Mouse (Mus musculus): ENCODE data around the gene Ica1. TPM values are rescaled to one million over a fixed set of nuclear protein-coding genes. Genes with fewer than 3 reads are reported as not detected.

The Ica1 gene
- polyA plus RNA-seq, 1 experiment from 2014 or later, result 68.0 TPM

DNA sequence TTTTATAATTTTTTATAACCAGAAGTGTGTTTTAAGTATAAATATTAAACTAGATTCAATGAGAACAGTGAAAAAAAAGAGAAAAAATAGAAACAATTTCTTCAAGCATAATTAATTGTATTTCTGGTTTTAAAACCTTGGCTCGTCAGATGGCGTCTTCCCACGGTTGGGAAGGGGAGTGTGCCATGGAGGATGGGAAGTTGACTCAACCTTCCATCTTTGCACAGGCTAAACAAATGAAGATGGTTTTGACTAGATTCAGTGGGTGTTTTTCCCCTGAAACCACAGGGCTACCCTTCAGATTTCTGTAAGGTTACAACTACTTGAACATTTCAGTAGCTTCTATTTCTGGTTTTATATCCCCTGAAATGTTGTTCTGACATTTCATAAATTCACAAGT, 12.5 kb downstream of the Ica1 start:
- WGBS, result 95% methylated on average over 3 of the region's 3 CpGs
- Histone ChIP-seq H3K27me3 (replicated peaks) (no peaks in the 10 kb centered on the region), H3K4me2 (no peak overlapping the region), H3K4me1 (no peaks in the 10 kb centered on the region), H3K36me3 (replicated peaks) (no peaks in the 10 kb centered on the region), H3K27ac (no peak overlapping the region), H3K9me3 (no peaks in the 10 kb centered on the region), H3K9ac (no peak overlapping the region), H3K4me3 (no peak overlapping the region)
- no peak for ATAC-seq (replicated peaks)

DNA sequence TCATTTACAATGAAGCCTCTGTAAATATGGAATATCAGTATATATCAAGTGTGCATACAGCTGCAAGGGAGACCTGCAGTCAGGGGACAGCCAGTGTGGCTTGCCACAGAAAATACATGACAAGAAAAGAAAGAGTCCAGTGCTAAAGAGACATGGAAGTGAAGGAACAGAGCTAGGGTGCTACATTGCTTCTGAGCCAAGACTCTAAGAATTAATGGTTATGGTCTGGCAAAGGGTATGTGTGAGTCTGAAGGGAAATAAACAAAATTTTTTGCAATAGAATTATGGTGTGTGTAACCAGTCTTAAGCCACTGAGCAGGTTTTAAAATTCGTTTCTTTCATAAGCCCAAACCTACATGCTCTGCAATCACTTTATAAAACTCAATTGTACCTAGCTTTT, 13.2 kb downstream of the Ica1 start:
- 66% methylated on average over 1 of the region's 1 CpGs for WGBS

DNA sequence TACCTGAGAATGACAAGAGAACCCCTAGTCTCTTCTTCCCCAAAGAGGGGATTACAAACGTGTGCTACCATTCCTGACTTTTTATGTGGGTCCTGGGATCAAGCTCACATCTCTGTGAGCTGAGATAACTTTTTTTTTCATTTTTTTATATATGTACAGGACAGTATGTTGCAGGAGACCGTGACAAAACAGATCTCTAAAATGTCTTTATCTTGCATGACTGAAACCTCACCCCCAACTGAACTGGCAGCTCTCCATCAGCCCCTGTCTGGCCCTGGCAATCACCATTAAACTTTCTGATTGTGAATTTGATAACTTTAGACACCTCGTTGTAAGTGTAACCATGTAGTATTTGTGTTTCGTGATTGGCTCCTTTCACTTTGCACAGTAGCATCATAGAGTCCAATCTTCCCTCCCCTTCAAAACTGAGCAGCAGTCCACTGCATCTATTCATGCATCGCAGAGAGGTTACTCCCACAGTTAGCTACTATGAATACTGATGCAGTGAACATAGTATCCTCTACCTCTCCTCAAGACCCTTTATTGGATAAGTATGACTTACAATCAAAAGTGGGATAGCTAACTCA, 17.5 kb downstream of the Ica1 start:
- no peaks in the 10 kb centered on the region for H3K27me3 ChIP-seq (replicated peaks)
- WGBS, result 80% methylated on average over 5 of the region's 5 CpGs
- no peak overlapping the region for H3K27ac ChIP-seq
- no peak overlapping the region for H3K9ac ChIP-seq
- no peak overlapping the region for H3K4me2 ChIP-seq
- no peak overlapping the region for H3K4me3 ChIP-seq
- no peak for ATAC-seq (replicated peaks)
- H3K36me3 ChIP-seq (replicated peaks), result no peaks in the 10 kb centered on the region
- no peaks in the 10 kb centered on the region for H3K4me1 ChIP-seq
- H3K9me3 ChIP-seq, result no peaks in the 10 kb centered on the region

More for the DNA sequence above, 13.2 kb downstream of the Ica1 start:
- H3K36me3 ChIP-seq (replicated peaks), result no peaks in the 10 kb centered on the region
- H3K9ac ChIP-seq, result no peak overlapping the region
- no peaks in the 10 kb centered on the region for H3K4me1 ChIP-seq
- no peaks in the 10 kb centered on the region for H3K9me3 ChIP-seq
- ATAC-seq (replicated peaks), result no peak
- no peak overlapping the region for H3K4me3 ChIP-seq
- H3K27me3 ChIP-seq (replicated peaks), result no peaks in the 10 kb centered on the region
- H3K4me2 ChIP-seq, result no peak overlapping the region
- H3K27ac ChIP-seq, result no peak overlapping the region

DNA sequence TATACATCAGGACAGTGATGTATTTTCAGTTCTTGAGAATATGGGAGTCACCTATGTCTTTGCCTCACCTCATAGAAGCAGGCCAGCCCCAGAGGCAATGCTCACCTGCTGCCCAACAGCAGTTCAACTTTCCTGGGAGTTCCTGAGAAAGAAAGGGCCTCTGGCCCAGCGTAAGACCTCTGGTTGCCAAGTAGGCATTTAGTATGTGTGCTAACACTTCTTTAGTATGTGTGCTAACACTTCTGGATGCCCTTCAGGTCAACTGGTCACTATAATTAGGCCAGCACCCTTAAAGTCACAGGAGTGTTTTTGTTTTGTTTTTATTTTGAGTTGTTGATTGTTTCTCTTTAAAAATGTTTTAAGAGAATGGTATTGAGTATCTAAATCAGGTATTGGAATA, 18.4 kb downstream of the Ica1 start:
- H3K9me3 ChIP-seq, result no peaks in the 10 kb centered on the region
- H3K4me3 ChIP-seq, result no peak overlapping the region
- no peak for ATAC-seq (replicated peaks)
- H3K27ac ChIP-seq, result no peak overlapping the region
- H3K9ac ChIP-seq, result no peak overlapping the region
- no peak overlapping the region for H3K4me2 ChIP-seq
- H3K4me1 ChIP-seq, result no peaks in the 10 kb centered on the region
- WGBS, result 95% methylated on average over 1 of the region's 1 CpGs
- H3K27me3 ChIP-seq (replicated peaks), result no peaks in the 10 kb centered on the region
- no peaks in the 10 kb centered on the region for H3K36me3 ChIP-seq (replicated peaks)

DNA sequence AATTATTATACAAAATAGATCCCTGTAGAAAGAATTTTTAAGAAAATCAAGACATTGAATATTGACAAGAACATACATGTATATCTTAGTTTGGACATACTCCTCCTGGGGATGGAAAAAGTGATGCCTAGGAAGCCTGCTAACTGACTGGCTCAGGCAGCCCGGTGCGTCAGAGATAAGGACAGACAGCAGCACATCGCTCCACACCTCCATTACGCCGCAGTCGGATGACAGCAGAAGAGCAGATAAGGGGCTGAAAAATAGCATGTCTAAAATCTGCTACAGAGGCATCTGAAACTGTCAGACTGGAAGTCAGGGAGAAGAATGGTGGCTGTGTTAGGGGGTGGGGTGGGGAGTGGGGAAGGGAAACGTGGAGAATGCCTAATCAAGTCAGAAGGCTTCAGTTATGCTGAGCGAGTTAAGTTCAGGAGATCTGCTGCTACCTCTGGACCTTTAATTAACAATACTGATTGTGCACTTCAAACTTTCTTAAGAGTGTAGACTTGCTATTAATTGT, 22.5 kb downstream of the Ica1 start:
- no peaks in the 10 kb centered on the region for H3K36me3 ChIP-seq (replicated peaks)
- no peak overlapping the region for H3K9ac ChIP-seq
- no peaks in the 10 kb centered on the region for H3K4me1 ChIP-seq
- 69% methylated on average over 8 of the region's 8 CpGs for WGBS
- H3K4me3 ChIP-seq, result no peak overlapping the region
- no peaks in the 10 kb centered on the region for H3K27me3 ChIP-seq (replicated peaks)
- 0 out of 2 replicates have a peak, but pooled peaks have one; percentile 30 for ATAC-seq (replicated peaks)
- H3K9me3 ChIP-seq, result no peaks in the 10 kb centered on the region
- H3K27ac ChIP-seq, result no peak overlapping the region
- H3K4me2 ChIP-seq, result no peak overlapping the region

DNA sequence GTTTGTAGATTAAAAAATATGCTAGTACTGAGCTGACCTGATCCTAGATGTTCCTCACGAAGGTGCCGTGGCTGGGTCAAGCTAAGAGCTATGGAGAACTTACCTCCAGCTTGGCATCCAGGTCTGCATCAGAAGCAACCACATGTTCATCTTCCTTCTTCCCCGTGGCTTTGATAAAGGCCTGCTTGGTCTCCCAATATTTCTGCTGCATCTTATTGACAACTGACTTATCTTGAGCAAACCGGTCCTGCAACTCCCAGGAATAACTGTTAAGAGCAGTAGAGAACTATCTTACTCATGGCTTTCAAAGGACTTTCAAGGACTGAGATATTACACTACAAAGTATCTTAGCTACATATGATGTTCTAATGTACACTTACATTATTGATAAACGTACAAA, 23.8 kb downstream of the Ica1 start:
- Histone ChIP-seq H3K36me3 (replicated peaks) (no peaks in the 10 kb centered on the region), H3K9me3 (no peaks in the 10 kb centered on the region), H3K4me1 (no peaks in the 10 kb centered on the region), H3K27ac (no peak overlapping the region), H3K4me2 (no peak overlapping the region), H3K9ac (no peak overlapping the region), H3K27me3 (replicated peaks) (no peaks in the 10 kb centered on the region), H3K4me3 (no peak overlapping the region)
- WGBS, result 97% methylated on average over 5 of the region's 5 CpGs
- ATAC-seq (replicated peaks), result no peak

DNA sequence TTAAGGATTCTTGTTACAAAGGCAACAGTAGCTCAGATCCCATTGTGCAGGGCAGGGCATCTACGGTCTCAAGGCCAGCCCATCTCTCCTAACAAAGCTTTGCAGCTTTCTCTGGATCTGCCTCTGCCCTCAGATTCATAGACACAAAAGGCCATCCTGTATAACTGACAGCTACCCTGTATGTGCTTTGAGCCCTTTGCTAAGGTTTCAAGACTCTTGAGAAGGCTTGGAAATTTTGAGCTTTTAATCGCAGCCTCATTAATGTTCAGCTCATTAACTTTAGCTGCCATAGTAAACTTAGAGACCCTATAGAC, 24.6 kb downstream of the Ica1 start:
- Histone ChIP-seq H3K36me3 (replicated peaks) (no peaks in the 10 kb centered on the region), H3K9me3 (no peaks in the 10 kb centered on the region), H3K27ac (no peak overlapping the region), H3K4me3 (no peak overlapping the region), H3K4me1 (no peaks in the 10 kb centered on the region), H3K4me2 (no peak overlapping the region), H3K27me3 (replicated peaks) (no peaks in the 10 kb centered on the region), H3K9ac (no peak overlapping the region)
- no peak for ATAC-seq (replicated peaks)
- WGBS, result 64% methylated on average over 2 of the region's 2 CpGs

DNA sequence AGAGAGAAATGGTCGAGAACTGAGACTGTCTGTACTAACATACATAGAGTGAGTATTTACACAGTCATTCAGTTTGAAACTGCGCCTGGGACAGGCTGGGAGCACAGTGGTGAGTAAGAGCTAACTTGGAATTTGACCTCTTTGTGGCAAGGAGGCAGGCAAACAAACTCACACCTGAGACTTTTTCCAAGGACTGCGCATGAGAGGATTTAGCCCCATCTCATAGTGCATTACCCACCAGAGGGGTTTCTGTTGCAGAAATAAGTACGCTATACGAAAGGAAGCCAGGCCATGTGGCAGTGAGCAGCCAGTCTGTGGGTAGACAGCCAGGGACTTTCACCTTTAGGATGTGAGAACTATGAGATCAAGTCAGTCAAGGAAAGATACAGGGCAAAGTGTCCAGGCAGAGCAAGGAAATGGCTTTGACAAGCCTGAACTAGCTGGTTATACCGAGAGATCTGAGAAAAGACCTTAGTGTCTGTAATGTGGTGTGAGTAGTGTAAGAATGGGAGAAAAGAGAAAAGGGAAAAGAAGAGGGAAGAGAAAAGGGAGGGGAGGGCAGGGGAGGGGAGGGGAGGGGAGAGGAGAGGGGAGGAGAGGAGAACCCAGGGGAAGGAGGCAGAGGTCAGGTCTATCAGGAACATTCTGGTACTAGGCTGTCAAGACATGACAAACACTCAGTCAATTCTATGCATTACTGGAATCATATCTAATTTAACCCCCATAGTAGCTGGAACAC, 25.1 kb downstream of the Ica1 start:
- no peak for ATAC-seq (replicated peaks)
- Histone ChIP-seq H3K36me3 (replicated peaks) (no peaks in the 10 kb centered on the region), H3K9ac (no peak overlapping the region), H3K4me1 (no peaks in the 10 kb centered on the region), H3K9me3 (no peaks in the 10 kb centered on the region), H3K27me3 (replicated peaks) (no peaks in the 10 kb centered on the region), H3K4me3 (no peak overlapping the region), H3K4me2 (no peak overlapping the region), H3K27ac (no peak overlapping the region)
- 86% methylated on average over 6 of the region's 6 CpGs for WGBS

DNA sequence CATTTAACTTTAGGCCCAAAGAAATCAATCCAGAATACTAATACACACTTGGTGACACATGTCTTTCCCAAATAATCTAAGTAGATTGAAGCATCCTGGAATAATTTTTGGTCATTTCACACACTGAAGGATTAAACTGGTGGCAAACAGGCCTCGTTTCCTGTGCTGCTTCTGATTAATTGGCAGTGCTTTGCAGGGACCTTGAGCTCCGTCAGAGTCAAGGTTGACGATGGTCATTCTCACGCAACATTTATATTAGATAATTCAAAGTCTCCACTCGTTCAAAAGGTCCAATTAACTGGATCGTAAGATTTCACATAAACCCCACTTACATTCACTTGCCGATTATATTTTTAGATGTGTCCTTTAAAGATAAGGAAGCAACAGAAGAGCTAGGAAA, 33.4 kb downstream of the Ica1 start:
- Histone ChIP-seq H3K27ac (no peak overlapping the region), H3K27me3 (replicated peaks) (no peaks in the 10 kb centered on the region), H3K4me2 (no peak overlapping the region), H3K9me3 (no peaks in the 10 kb centered on the region), H3K36me3 (replicated peaks) (0 out of 2 replicates have a peak, but pooled peaks cover 7% of the 10 kb centered on the region), H3K4me3 (no peak overlapping the region), H3K4me1 (no peaks in the 10 kb centered on the region), H3K9ac (no peak overlapping the region)
- no peak for ATAC-seq (replicated peaks)
- 85% methylated on average over 7 of the region's 7 CpGs for WGBS

DNA sequence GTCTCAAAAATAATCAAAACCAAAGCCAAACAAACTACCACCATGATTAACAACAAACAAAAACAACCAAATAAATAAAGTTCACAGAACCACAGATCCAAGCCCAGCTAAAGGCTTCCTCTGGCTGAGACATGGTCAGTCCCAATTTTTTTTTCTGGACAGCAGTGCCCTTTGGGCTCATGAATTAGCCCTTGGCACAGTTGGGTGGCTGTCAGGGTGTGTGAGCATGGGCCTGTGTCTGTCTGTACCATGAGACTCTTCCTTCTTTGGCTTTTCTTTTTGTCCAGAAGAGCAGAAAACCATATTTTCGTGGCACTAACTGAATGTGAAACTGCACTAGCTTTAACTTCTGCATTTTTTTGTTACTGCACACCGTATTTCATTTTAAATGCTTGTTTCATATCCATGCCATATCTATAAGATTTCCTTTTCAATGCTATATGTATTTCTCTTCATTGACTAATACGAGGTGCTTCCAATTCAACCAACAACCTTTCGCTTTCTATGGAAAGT, 34.0 kb downstream of the Ica1 start:
- no peak overlapping the region for H3K4me3 ChIP-seq
- H3K4me1 ChIP-seq, result no peaks in the 10 kb centered on the region
- H3K9ac ChIP-seq, result no peak overlapping the region
- H3K36me3 ChIP-seq (replicated peaks), result 0 out of 2 replicates have a peak, but pooled peaks cover 7% of the 10 kb centered on the region
- 92% methylated on average over 4 of the region's 4 CpGs for WGBS
- H3K9me3 ChIP-seq, result no peaks in the 10 kb centered on the region
- H3K27ac ChIP-seq, result no peak overlapping the region
- no peak for ATAC-seq (replicated peaks)
- no peaks in the 10 kb centered on the region for H3K27me3 ChIP-seq (replicated peaks)
- H3K4me2 ChIP-seq, result no peak overlapping the region

DNA sequence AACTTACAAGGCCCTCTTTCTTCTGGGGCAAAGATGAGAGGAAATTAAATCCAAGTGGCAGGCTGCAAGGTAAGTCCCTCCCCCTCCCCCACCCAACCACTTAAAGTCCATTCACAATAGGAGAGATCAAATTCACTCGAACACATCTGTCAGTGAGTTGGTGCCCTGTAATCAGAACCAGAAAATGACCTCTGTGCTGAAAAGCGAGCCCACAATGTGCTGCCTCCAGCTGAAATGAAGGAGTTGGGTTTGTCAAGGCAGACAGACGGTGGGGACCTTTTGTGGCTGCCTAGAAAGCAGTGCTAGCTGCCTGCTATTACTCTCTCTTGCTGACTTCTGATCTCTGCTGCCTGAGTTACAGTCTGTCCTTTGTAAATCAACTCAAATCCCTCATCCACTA, 35.8 kb downstream of the Ica1 start:
- Histone ChIP-seq H3K9ac (no peak overlapping the region), H3K27ac (no peak overlapping the region), H3K4me3 (no peak overlapping the region), H3K27me3 (replicated peaks) (no peaks in the 10 kb centered on the region), H3K36me3 (replicated peaks) (0 out of 2 replicates have a peak, but pooled peaks cover 7% of the 10 kb centered on the region), H3K4me2 (no peak overlapping the region), H3K9me3 (no peaks in the 10 kb centered on the region), H3K4me1 (no peaks in the 10 kb centered on the region)
- ATAC-seq (replicated peaks), result no peak
- 30% methylated on average over 3 of the region's 3 CpGs for WGBS

DNA sequence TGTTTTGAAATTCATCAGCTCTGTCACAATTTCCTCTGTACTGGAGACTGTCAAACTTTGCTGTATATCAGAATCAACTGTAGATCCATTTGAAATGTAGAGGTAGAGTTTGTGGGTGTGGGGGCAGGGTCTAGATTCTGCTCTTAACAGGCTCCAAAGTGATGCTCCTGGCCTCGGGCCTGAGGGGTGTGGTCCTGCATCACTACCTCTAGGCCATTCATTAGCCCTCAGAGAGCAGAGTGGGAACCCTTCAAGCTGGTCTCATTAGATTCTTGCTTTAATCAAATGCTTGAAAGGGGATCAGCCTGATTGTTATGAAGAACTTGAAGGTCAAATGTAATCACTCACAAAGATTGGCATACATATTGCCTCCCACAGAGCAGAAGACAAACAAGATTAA, 36.6 kb downstream of the Ica1 start:
- WGBS, result 51% methylated on average over 1 of the region's 1 CpGs
- Histone ChIP-seq H3K9ac (no peak overlapping the region), H3K4me3 (no peak overlapping the region), H3K36me3 (replicated peaks) (0 out of 2 replicates have a peak, but pooled peaks cover 7% of the 10 kb centered on the region), H3K4me1 (no peaks in the 10 kb centered on the region), H3K27me3 (replicated peaks) (no peaks in the 10 kb centered on the region), H3K27ac (no peak overlapping the region), H3K9me3 (no peaks in the 10 kb centered on the region), H3K4me2 (no peak overlapping the region)
- ATAC-seq (replicated peaks), result no peak

DNA sequence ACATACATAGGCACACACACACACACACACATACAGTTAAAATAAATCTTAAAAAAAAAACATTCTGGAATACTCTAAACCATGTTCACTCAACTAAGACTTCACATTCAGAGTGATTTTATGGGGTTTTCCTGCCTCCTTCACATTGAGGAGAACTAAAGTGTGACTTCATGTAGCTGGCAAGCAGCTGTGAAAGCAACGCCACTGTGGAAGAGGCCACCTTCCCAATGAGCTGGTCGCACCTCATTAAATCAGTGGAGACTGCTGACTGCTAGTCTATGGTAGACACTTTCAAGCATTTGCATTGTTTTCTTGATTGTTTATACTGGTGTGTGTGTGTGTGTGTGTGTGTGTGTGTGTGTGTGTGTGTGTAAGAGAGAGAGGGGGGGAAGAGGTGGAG, 38.2 kb downstream of the Ica1 start:
- no peaks in the 10 kb centered on the region for H3K9me3 ChIP-seq
- 54% methylated on average over 2 of the region's 2 CpGs for WGBS
- H3K27me3 ChIP-seq (replicated peaks), result no peaks in the 10 kb centered on the region
- no peak overlapping the region for H3K27ac ChIP-seq
- H3K4me2 ChIP-seq, result no peak overlapping the region
- H3K36me3 ChIP-seq (replicated peaks), result 0 out of 2 replicates have a peak, but pooled peaks cover 7% of the 10 kb centered on the region
- ATAC-seq (replicated peaks), result no peak
- H3K9ac ChIP-seq, result no peak overlapping the region
- no peaks in the 10 kb centered on the region for H3K4me1 ChIP-seq
- no peak overlapping the region for H3K4me3 ChIP-seq

Data from midbrain, embryonic 15.5 days (tissue).